Mouse (Mus musculus) frontal cortex, postnatal 10 days (tissue): ENCODE results near the gene Ece1.

Source experiments
- DNase-seq, 2 experiments: peaks; one replicate each; pipeline ENCODE4 v3.0.0; 2022; ENCODE audit warnings: low spot score in 2 of 2, mixed read lengths in 1 of 2

Gene Ece1

GRCm38 (mm10) chr4:137913321-137914057 is 51.5 kb downstream of the Ece1 start:
- peak in 1 of 2 experiments; percentile 65 for DNase-seq

- DNase-seq, result no peak
Measured at GRCm38 (mm10) chr4:137917591-137917990, 55.6 kb downstream of the Ece1 start.

DNA sequence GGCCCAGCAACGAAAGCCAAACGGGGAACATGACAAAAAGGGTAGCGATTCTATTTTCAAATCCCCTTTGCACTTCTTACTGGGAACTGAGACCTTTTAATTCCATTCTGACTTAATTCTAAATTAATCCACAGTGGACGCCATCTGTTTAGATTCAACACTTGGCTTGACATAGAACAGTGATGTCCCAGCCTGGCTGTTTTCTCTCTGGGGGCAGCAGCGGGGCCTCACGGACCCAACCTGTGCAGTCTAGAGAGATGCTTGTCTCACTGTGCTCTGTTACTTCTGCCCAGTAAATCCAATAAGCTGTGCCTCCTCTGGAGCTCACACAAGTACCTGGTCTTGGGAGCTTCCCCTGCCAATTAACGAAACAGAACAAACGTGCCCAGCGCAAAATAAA is 56.5 kb downstream of the Ece1 start:
- no peak for DNase-seq

DNA sequence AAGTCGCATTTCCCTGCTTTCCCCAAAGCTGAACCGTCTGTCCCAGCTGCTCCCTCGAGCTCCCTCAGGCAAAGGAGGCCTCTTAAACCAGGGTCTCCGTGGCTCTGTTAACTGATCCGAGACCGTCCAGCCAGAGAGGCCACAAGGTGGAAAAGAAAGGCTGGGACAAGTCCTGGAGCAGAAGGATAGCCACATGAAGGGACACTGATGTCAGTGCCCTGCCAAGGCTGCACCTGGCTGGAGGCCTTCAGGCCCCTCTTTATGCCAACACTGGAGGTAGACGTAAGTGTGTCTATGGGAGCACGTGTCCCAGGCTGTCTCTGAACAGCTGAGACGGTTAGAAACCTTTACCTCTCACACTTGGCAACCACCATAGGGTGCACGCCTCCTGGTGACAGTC is 57.1 kb downstream of the Ece1 start:
- no peak for DNase-seq

- DNase-seq, result no peak
Measured at GRCm38 (mm10) chr4:137920005-137920404, 58.0 kb downstream of the Ece1 start.

DNA sequence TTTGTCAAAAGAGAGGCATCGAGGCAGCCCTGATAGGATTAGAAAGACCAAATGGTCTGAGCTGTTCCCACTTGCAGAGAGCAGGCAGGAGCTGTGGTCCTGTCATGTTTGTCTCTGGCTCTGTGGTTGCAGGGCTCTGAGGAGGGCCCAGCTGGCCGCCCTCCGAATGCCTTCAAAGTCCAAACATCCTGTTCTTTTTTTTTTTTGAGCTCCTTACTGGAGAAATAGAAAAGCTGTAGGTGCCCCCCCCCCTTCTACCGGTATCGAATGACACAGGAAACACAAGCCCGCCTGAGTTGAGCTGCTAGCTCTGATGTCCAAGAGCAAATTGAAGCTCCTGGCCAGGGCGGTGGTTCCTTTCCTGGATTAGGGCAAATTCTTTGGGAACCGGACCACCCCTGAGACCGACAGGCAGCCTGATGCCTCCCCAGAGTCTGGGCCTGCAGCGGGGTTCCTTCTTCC is 58.5 kb downstream of the Ece1 start:
- DNase-seq, result no peak

GRCm38 (mm10) chr4:137921510-137921909 is 59.5 kb downstream of the Ece1 start:
- no peak for DNase-seq

DNA sequence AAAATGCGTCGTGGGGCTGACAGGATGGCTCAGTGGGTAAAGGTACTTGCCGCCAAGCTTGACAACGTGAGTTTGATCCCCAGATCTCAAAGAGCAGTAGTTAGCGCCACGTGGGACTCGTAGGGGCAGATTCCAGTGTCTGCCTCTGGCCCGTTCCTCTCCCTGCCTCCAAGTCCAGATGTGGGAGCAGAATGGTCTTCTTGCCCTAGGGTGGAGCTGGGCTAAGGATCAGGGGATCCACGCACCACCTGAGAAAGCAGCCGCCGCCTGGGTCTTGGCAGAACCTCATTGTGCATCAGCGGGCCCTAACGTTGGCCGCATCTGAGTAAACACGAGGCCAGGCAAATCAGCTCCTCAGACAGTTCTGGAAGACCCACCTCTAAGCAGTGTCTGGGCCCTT is 61.0 kb downstream of the Ece1 start:
- no peak for DNase-seq

DNA sequence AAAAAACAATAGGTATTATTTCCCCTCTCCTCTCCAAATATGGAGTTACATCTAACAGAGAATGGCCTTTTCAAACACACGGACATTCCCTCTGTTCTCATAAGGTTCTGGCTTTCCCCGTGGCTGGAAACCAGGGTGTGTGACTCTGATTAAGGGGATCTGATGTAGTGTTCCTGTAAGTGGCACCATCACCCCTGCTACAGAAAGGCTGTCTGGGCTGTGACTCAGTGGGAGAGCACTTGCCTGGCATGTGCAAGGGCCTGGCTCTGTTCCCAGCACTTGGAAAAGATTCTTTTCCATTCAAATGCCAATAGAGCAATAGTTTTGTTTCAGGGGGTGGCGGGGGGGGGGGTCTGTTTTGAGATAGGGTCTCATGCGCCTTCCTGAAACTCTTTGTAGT is 63.1 kb downstream of the Ece1 start:
- no peak for DNase-seq

GRCm38 (mm10) chr4:137926161-137926560 is 64.1 kb downstream of the Ece1 start:
- no peak for DNase-seq

GRCm38 (mm10) chr4:137927136-137927535 is 65.1 kb downstream of the Ece1 start:
- no peak for DNase-seq

DNA sequence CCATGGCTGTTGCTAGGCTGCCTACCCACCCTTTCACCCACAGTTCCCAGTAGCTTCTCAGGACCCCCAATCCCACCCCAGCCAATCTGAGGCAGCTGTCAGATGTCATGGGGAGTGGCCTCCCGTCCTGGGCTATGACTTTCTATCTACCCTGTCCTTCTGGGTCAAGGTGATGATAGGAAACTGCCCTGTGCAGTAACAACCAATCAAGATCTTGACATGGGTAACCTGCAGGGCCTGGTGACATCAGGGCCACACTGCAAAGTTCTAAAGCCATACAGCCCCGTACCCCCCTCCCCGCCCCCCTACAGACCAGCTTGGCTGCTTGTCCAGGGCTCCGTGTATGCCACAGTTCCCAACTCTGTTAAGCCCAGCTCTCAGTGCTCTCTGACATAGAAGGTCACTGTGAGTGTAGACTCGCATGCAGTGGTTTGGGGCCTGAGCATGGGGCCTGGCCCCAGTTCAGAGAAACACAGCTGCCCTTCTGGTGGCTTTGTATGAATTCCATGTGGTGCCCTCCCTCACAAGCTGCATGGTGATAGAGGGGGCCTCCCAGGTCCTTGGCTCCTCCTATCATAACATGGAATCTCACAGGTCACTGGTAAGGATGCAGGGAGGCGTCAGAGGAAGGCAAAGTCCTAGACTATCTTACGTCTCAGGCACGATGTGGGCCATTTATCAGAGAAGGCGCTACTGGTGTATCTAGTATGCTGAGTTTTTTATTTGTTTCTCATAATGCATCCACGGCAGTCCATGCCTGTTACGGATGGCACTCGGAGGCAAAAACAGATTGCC is 65.9 kb downstream of the Ece1 start:
- no peak for DNase-seq

GRCm38 (mm10) chr4:137928813-137929212 is 66.8 kb downstream of the Ece1 start:
- no peak for DNase-seq

GRCm38 (mm10) chr4:137929341-137930016 is 67.4 kb downstream of the Ece1 start:
- no peak for DNase-seq

- DNase-seq, result no peak
Measured at GRCm38 (mm10) chr4:137930500-137931008, 68.5 kb downstream of the Ece1 start.

GRCm38 (mm10) chr4:137931009-137931757 is 69.1 kb downstream of the Ece1 start:
- no peak for DNase-seq

GRCm38 (mm10) chr4:137932554-137933178 is 70.6 kb downstream of the Ece1 start:
- DNase-seq, result no peak

GRCm38 (mm10) chr4:137933328-137933727 is 71.3 kb downstream of the Ece1 start:
- DNase-seq, result no peak

- no peak for DNase-seq
Measured at GRCm38 (mm10) chr4:137936134-137936533, 74.1 kb downstream of the Ece1 start.

DNA sequence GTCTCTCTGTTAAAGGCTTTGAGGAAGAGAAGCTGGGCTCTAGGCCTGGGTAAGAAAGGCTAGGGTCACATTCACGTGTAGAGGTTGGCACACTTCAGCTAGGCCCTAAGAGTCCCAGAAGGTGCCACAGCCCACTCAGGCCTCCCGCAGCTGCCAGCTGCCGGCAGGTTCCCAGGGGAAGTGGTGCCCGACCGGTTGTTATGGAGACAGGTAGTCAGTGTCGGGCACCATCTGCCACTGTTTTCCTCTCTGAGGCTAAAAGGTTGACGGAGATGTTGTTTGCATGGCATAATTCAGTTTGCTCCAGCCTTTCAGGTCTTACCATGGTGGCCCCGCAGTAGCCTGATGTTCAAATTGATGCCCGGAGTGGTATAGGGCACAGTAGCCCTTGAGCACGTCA is 78.0 kb downstream of the Ece1 start:
- DNase-seq, result no peak
